Mouse (Mus musculus): ENCODE data around the gene Ropn1l.
A peak's percentile ranks its signal among the peaks of the same experiment; 100 is the strongest.

The Ropn1l gene

DNA sequence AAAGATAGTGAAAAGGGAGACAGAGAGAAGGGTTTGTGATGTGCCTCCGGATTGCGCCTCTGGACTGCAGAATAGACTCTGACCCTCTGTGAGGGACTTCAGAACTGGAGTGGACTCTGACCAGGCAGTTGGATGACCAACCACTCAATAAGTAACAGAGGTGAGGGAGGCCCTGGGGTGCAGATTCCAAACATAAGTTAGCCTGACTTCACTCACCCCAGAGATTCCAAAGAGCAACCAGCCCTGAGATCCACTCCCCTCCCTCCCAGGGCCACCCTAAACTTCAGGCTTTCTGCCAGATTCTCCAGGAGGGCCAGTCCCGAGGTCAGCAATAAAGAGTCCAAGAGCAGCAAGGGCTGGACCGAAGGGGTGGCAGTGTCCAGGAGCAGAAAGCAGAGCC lies 46.0 kb downstream of the Ropn1l start:
- DNase-seq (ENCODE audit: low read depth, low spot score): no peak

DNA sequence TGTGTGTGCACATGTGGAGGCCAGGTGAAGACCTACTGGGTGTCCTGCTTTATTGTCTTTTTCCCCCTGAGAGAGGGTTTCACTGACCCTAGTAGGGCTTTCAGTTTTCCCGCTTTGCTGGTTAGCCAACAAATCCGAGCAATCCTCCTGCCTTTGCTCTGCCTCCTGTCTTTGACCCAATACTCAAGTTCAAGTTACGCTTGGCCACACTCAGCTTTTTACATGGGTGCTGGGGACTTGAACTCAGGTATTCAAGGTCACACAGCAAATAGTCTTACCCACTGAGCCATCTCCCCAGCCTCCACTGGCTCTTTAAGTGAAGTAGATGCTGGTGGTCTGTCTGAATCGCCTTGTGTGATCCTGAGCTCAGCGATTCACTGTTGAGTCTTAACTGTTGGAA lies 46.7 kb downstream of the Ropn1l start:
- no peak for DNase-seq (ENCODE audit: low read depth, low spot score)

DNA sequence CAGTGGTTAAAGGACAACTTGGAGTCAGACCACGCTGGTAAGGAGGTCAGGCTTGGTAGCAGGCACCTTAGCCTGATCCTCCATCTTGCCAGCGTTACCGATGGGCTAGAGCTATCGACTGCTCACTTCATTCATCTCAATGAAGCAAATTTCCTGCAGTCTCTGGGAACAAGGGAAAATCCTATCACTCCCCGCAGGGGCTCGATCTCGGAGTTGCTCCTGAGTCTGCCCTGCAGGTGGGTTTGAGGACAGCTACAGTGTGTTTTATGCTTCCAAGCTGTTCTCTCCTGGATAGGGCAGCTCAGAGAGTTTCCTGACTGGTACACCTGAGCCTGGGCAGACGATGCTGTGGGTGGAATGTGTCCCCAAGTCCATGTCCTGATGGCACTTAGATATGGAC lies 49.2 kb downstream of the Ropn1l start:
- DNase-seq (ENCODE audit: low read depth, low spot score): no peak

DNA sequence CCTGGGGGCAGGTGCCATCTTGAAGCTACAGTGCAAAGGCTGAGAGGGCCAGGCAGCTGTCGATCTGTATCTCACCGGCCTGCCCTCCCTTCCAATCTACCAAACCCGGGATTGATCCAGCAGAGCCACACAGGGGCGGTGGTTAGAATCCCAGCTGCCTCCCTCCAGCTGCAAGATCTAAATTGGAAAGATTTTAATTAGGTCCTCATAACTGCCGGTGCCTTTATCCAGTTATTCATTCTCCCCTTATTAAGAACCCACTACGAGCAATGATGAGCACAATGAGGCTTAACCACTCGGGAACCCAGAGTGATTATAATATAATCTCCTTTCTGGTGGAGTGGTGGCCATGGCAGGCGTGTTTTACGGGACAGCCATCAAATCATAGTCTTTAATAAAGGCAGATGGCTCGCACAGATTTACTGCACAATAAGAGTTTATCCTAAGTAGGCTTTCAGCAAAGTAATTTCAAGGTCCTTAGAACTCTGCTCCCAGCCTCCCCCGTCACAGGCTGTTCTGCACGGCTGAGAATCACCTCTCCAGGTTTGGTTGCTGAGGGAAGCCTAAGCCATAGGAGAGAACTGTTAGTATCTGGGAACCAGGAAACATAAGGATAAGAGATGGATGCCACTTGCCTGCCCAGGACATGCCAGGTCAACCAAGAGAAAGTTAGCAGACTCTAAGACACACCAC lies 51.2 kb downstream of the Ropn1l start:
- DNase-seq (ENCODE audit: low read depth, low spot score): no peak

DNA sequence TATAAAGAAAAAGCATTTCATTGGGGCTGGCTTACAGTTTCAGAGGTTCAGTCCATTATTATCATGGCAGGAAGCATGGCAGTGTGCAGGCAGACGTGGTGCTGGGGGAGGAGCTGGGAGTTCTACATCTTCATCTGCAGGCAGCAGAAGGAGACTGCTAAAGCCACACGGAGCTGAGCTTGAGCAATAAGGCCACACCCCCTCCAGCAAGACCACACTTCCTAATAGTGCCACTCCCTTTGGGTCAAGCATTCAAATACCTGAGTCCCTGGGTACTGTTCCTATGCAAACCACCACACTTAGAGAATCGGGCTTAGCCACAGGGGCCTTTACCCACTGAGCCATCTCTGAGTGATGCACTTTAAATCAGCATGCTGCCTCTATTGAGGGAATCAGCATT lies 52.6 kb downstream of the Ropn1l start:
- no peak for DNase-seq (ENCODE audit: low read depth, low spot score)

DNA sequence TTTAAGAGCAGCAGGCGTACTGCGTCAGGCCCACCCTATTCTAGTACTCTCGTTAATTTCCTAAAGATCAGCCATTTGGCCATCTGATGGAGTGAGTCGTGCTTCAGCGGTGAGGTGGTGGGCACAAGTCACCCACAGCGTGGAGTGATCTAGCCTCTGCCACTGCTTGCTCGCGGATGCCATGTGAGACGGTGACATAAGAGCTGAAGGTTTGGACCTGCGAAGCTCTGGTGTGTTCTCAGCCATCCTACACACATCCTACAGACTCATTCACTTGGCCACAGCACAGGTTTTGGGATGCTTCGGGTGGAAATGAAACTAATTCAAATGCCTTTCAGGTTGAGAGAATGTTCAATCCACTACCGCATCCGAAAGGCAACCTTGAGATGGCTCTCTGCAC lies 54.8 kb downstream of the Ropn1l start:
- DNase-seq (ENCODE audit: low read depth, low spot score): no peak

DNA sequence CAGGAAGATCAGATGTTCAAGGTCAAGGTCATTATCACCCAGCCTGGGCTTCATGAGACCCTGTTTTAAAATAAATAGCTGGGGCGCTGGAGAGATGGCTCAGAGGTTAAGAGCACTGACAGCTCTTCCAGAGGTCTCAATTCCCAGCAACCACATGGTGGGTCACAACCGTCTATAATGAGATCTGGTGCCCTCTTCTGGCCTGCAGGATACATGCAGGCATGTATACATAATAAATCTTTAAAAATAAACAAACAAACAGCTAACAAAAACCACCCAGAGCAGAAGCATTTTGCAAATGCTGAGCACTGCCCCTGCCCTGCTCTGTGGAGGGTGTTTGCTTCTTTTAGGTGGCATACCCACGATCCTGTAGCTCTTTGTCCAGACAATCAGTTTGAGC lies 56.2 kb downstream of the Ropn1l start:
- no peak for DNase-seq (ENCODE audit: low read depth, low spot score)

DNA sequence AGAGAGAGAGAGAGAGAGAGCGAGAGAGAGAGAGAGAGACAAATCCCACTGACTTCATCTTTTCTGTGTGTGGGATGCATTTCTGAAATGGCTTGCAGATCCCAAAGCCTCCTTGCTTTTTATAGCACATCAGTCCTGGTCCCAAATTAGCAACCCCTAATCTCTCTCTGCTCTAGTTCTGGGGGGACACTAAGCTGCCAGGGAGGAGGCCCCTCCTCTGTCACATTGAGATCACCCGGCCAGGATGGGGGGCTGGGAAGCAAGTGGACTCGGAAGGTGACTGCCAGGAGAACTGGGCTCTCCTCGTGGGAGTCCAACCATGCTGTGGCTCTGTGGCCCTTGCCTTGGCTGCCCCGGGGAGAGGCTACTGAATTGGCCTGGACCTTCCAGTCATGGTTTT lies 56.8 kb downstream of the Ropn1l start:
- DNase-seq (ENCODE audit: low read depth, low spot score): peak; percentile 90

DNA sequence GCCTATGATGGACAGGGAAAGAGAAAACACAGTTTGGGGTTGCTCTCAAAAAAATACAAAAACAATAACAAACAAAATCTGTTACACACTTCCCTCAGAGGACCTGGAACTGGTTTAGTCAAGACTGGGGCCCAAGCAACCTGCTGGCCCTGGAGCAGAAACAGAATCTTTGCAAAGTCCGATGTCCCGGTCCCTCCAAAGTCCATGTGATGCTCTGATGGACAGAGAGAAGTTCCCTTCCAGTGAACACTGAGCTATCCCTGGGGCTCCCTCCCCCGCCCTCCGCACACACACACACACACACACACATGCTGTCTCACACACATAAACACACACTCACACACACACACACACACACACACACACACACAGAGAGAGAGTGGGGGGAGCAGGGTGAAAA lies 57.6 kb downstream of the Ropn1l start:
- no peak for DNase-seq (ENCODE audit: low read depth, low spot score)

DNA sequence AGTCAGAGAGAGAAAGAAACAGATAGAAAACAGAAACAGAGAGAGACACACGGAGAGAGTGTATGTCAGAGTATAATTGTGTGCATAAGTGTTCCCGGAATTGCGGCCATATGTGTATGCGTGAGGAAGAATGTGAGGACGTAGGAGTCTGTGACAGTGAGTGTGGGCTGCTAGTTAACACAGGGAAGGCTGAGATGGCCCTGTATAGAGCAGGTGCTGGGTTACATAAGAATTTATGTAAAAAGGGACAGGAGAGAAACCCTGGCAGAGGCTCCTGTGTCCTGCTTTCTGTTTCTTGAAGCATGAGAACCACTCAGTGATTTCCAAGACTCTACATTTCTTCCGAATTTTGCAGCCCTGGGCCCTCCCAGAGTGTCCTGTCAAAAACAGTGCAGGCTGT lies 60.1 kb downstream of the Ropn1l start:
- DNase-seq (ENCODE audit: low read depth, low spot score): peak; percentile 95

DNA sequence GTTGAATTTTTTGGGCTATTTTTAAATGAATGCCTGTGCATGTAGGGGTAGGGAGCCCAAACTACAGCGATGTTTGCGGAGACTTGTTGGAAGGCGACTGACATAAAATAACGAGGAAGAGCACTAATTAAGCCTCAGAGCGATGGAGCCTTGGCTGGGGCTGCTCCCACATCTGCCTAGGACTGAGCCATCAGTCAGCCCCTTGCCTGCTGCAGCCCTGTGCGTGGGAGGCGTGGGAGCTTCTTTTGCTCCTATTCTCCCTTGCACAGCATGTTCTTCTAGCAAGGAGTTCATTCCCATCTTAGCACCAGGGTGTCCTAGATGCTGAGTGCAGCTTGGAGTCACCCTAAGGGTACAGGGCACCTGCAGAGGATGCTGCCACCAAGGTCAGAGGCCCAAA lies 60.8 kb downstream of the Ropn1l start:
- DNase-seq (ENCODE audit: low read depth, low spot score): no peak

DNA sequence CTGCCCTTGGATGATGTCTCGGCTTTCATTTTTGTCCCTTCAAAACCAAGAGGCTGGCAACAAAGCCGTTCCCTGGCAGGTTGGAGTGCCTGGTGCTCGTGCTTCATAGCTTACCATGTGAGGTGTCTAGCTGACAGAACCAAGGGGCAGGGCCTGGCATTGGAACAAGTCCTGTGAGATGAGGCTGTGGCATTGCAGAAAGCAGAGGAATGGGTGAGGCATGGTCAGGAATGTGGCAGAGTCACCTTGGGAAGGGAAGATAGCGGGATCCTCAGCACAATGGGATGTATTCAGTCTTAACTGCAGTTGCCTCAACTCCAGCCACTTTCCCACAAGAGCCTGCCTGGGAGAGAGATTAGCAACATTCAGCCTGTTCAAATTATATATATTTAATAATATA lies 61.4 kb downstream of the Ropn1l start:
- no peak for DNase-seq (ENCODE audit: low read depth, low spot score)

Measured in telencephalon, adult 2 months (tissue).